Mouse (Mus musculus): ENCODE measurements at regions not wholly inside any gene's neighbourhood (a gene's known extent, or its start where the extent isn't known, plus 50 kb on each side); places are given as distances from the start of the nearest gene placed in this dataset.

DNA sequence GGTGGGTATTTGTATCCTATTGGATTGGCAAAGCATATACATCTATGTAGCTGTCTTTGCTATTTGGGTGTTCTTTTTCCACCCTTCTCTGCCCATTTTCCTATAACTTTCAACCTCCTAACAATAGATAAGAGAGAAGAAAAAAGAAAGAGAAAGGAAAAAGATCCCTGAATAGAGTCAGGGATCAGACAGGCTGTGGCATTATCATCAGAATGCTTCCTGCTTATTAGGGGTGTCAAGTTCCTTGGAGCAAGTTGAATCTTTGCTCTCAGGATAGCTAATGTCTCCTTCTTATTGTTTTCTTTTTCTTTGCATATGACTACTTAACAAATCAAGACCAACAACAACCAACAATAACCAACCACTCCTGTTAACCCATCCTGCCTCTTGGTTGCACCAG is 539.1 kb upstream of the Sall1 start:
- no peaks in the 10 kb centered on the region for H3K4me1 ChIP-seq (replicated peaks)
- no peak overlapping the region for H3K4me2 ChIP-seq
- H3K4me3 ChIP-seq = no peak overlapping the region
- H3K9ac ChIP-seq = no peak overlapping the region
- H3K27me3 ChIP-seq (replicated peaks) = peaks cover 19% of the 10 kb centered on the region
- no peak overlapping the region for H3K27ac ChIP-seq (ENCODE audit: poor library complexity, severe bottlenecking)
- no peaks in the 10 kb centered on the region for H3K9me3 ChIP-seq (replicated peaks)
- no peaks in the 10 kb centered on the region for H3K36me3 ChIP-seq
- ATAC-seq (ENCODE audit: insufficient number of reproducible peaks, low FRiP score) = no peak

- no peak for ATAC-seq (ENCODE audit: insufficient number of reproducible peaks, low FRiP score)
- no peaks in the 10 kb centered on the region for H3K36me3 ChIP-seq
- no peak overlapping the region for H3K27ac ChIP-seq (ENCODE audit: poor library complexity, severe bottlenecking)
- no peaks in the 10 kb centered on the region for H3K4me1 ChIP-seq (replicated peaks)
- H3K9ac ChIP-seq = no peak overlapping the region
- H3K4me2 ChIP-seq = no peak overlapping the region
- no peaks in the 10 kb centered on the region for H3K9me3 ChIP-seq (replicated peaks)
- no peak overlapping the region for H3K4me3 ChIP-seq
- peaks cover 20% of the 10 kb centered on the region for H3K27me3 ChIP-seq (replicated peaks)
These were observed 538.6 kb upstream of the Sall1 start for GRCm38 (mm10) chr8:89582566-89582965.

GRCm38 (mm10) chr8:89571816-89572215 is 527.9 kb upstream of the Sall1 start:
- H3K9me3 ChIP-seq (replicated peaks) = no peaks in the 10 kb centered on the region
- ATAC-seq (ENCODE audit: insufficient number of reproducible peaks, low FRiP score) = 0 out of 2 replicates have a peak, but pooled peaks have one; percentile 51
- H3K36me3 ChIP-seq = no peaks in the 10 kb centered on the region
- no peak overlapping the region for H3K27ac ChIP-seq (ENCODE audit: poor library complexity, severe bottlenecking)
- H3K4me3 ChIP-seq = no peak overlapping the region
- H3K27me3 ChIP-seq (replicated peaks) = peaks cover 48% of the 10 kb centered on the region
- H3K4me2 ChIP-seq = peak overlapping the region; percentile 12; the same call in 1 of the 2 replicates
- 3% methylated on average over 13 of the region's 13 CpGs for WGBS
- H3K9ac ChIP-seq = no peak overlapping the region
- peaks cover 4% of the 10 kb centered on the region; the same call in 1 of the 2 replicates for H3K4me1 ChIP-seq (replicated peaks)

DNA sequence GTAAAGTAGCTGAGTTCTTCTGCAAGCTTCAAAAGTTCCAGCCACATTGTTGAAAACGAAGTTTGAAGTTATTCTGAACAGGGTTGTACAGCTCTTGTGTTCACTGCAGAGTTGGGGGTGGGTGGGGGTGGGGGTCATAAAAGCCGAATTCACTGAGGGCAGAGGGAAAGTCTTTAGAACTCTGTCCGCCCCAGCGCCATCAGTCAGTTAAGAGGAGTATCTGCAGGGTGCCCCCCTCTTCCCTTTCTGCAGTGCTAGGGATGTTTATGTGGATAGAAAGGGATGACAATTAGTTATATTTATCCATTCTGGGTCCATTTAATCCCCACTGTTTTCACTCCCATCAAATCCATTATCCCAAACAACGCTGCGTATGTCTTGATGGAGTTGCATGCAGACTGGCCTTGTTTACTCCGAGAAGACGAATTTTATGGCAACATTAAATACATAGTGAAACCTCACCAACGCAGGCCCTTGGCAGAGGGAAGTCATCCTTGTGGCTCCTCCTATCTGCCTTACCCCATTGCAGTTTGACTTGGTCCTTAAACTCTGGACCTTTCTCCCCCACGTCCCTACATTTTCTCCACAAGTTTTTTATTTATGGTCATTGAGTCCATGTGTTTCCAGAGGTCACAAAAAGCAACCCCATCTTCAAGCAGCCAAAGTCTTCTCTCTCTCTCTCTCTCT is 526.8 kb upstream of the Sall1 start:
- no peak overlapping the region for H3K4me3 ChIP-seq
- no peak overlapping the region for H3K9ac ChIP-seq
- peaks cover 42% of the 10 kb centered on the region for H3K27me3 ChIP-seq (replicated peaks)
- H3K4me1 ChIP-seq (replicated peaks) = peaks cover 4% of the 10 kb centered on the region; the same call in 1 of the 2 replicates
- H3K36me3 ChIP-seq = no peaks in the 10 kb centered on the region
- ATAC-seq (ENCODE audit: insufficient number of reproducible peaks, low FRiP score) = no peak
- no peaks in the 10 kb centered on the region for H3K9me3 ChIP-seq (replicated peaks)
- 65% methylated on average over 10 of the region's 10 CpGs for WGBS
- no peak overlapping the region for H3K27ac ChIP-seq (ENCODE audit: poor library complexity, severe bottlenecking)
- no peak overlapping the region for H3K4me2 ChIP-seq

- Histone ChIP-seq H3K9ac (no peak overlapping the region), H3K4me3 (no peak overlapping the region), H3K36me3 (no peaks in the 10 kb centered on the region), H3K27ac (ENCODE audit: poor library complexity, severe bottlenecking) (no peak overlapping the region), H3K9me3 (replicated peaks) (no peaks in the 10 kb centered on the region), H3K27me3 (replicated peaks) (peaks cover 30% of the 10 kb centered on the region), H3K4me1 (replicated peaks) (peaks cover 7% of the 10 kb centered on the region; the same call in 1 of the 2 replicates), H3K4me2 (peak overlapping the region; percentile 33)
- WGBS = 40% methylated on average over 9 of the region's 9 CpGs
- ATAC-seq (ENCODE audit: insufficient number of reproducible peaks, low FRiP score) = no peak
These were observed 525.4 kb upstream of the Sall1 start for GRCm38 (mm10) chr8:89569406-89569805.

DNA sequence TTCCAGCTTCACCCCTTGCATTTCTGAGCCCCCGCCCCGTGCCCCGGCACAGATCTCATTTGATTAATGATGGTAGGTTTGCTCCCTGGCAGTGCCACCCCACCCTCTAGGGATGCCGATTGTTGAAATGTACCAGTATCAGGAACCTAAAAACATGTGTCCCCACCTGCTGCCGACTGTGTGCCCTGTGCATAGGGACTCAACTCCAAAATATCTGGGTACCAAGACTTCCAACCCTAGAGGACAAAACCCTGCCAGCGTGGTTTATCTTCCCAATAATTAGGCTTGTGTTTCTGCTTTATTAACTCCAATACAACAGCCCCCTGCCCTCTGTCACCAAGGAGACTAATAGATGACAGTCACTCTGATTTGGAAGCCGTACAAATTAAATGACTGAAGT is 524.7 kb upstream of the Sall1 start:
- H3K9ac ChIP-seq = no peak overlapping the region
- H3K27ac ChIP-seq (ENCODE audit: poor library complexity, severe bottlenecking) = no peak overlapping the region
- peaks cover 7% of the 10 kb centered on the region; the same call in 1 of the 2 replicates for H3K4me1 ChIP-seq (replicated peaks)
- peaks cover 22% of the 10 kb centered on the region for H3K27me3 ChIP-seq (replicated peaks)
- no peak overlapping the region for H3K4me3 ChIP-seq
- WGBS = 70% methylated on average over 7 of the region's 7 CpGs
- no peaks in the 10 kb centered on the region for H3K9me3 ChIP-seq (replicated peaks)
- H3K36me3 ChIP-seq = no peaks in the 10 kb centered on the region
- no peak overlapping the region for H3K4me2 ChIP-seq
- ATAC-seq (ENCODE audit: insufficient number of reproducible peaks, low FRiP score) = no peak

- Histone ChIP-seq H3K36me3 (no peaks in the 10 kb centered on the region), H3K9me3 (replicated peaks) (no peaks in the 10 kb centered on the region), H3K9ac (no peak overlapping the region), H3K27me3 (replicated peaks) (peaks cover 7% of the 10 kb centered on the region; the same call in 1 of the 2 replicates), H3K4me2 (no peak overlapping the region), H3K27ac (ENCODE audit: poor library complexity, severe bottlenecking) (no peak overlapping the region), H3K4me3 (no peak overlapping the region), H3K4me1 (replicated peaks) (peaks cover 7% of the 10 kb centered on the region; the same call in 1 of the 2 replicates)
- 72% methylated on average over 7 of the region's 7 CpGs for WGBS
- no peak for ATAC-seq (ENCODE audit: insufficient number of reproducible peaks, low FRiP score)
These were observed 523.0 kb upstream of the Sall1 start for GRCm38 (mm10) chr8:89566986-89567385.

DNA sequence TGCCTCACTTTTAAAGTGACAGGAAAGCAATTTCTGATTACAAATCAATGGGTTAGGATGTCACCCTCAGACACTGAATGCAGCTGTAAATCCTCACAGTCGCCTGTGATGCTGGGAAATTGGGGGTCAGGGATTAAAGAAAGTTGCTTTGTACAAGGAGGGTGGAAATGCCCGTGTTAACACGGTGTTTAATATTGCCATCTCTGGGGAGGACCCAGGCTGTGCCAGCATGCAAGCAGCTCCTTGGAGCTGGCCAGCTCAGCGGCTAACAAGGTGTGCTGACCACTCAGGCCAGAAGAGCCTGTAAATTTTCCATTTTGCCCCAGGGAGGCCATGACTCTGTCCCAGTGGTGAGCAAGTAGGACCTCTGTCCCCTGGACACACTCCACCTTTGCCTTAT is 522.5 kb upstream of the Sall1 start:
- H3K9me3 ChIP-seq (replicated peaks) = no peaks in the 10 kb centered on the region
- H3K4me3 ChIP-seq = no peak overlapping the region
- ATAC-seq (ENCODE audit: insufficient number of reproducible peaks, low FRiP score) = no peak
- no peak overlapping the region for H3K4me2 ChIP-seq
- H3K27ac ChIP-seq (ENCODE audit: poor library complexity, severe bottlenecking) = no peak overlapping the region
- peaks cover 7% of the 10 kb centered on the region; the same call in 1 of the 2 replicates for H3K4me1 ChIP-seq (replicated peaks)
- WGBS = 59% methylated on average over 4 of the region's 4 CpGs
- H3K36me3 ChIP-seq = no peaks in the 10 kb centered on the region
- no peak overlapping the region for H3K9ac ChIP-seq
- peaks cover 7% of the 10 kb centered on the region; the same call in 1 of the 2 replicates for H3K27me3 ChIP-seq (replicated peaks)

DNA sequence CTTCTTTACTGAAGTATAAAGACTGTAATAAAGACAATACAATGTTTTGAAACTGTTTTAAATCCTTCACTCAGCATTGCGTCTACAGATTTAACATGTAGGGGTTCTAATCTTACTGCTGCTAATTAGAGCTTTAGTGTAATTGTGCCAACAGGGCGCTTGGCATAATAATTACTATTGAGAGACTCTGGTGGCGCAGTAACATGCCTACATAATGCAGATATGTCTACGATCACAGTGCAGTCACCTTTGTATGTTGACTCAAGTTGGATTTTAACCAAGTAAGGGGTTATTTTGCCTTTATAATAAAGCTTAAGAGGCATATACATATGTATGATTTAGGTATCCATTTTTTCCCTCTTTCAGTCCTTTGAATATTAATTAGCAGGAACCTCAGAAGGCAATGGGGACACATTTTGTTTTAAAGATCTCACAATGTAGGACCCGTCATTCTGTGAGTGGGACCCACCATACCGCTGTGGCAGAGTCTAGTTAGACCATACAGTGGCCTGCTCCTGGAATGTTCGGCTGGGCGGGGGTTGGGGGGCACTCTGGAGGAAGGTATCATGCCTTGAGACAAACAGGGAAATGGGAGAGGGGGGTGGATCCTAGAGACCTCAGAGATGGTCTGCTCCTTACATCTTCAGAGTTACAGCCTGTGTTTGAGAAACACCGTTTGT is 521.3 kb upstream of the Sall1 start:
- H3K27ac ChIP-seq (ENCODE audit: poor library complexity, severe bottlenecking) = no peak overlapping the region
- WGBS = 81% methylated on average over 9 of the region's 9 CpGs
- no peak overlapping the region for H3K4me3 ChIP-seq
- no peaks in the 10 kb centered on the region for H3K36me3 ChIP-seq
- no peak overlapping the region for H3K9ac ChIP-seq
- peaks cover 7% of the 10 kb centered on the region; the same call in 1 of the 2 replicates for H3K4me1 ChIP-seq (replicated peaks)
- H3K4me2 ChIP-seq = no peak overlapping the region
- no peaks in the 10 kb centered on the region for H3K9me3 ChIP-seq (replicated peaks)
- no peak for ATAC-seq (ENCODE audit: insufficient number of reproducible peaks, low FRiP score)
- H3K27me3 ChIP-seq (replicated peaks) = peaks cover 5% of the 10 kb centered on the region; the same call in 1 of the 2 replicates

DNA sequence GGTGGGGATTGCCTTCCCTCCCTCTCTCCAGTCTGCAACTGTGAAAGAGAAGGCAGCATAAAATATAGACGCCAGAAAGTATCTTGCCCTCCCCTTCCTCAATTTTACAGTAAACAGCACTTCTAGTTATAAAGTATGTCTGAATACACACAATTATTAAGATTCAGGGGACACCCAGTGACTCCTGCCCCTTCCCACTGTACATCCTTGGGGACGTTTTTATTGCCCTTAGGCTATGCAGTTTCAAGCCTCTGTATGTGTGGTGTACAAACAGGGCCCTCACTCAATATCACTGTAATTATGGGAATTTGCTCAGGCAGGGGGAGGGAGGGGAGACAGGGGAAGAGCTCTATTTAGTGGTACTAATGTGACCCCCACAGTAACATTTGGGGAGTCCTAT is 519.6 kb upstream of the Sall1 start:
- WGBS = 59% methylated on average over 2 of the region's 2 CpGs
- Histone ChIP-seq H3K4me1 (replicated peaks) (peaks cover 2% of the 10 kb centered on the region; the same call in 1 of the 2 replicates), H3K4me3 (no peak overlapping the region), H3K4me2 (no peak overlapping the region), H3K36me3 (no peaks in the 10 kb centered on the region), H3K9ac (no peak overlapping the region), H3K27me3 (replicated peaks) (peaks cover 5% of the 10 kb centered on the region; the same call in 1 of the 2 replicates), H3K27ac (ENCODE audit: poor library complexity, severe bottlenecking) (no peak overlapping the region), H3K9me3 (replicated peaks) (no peaks in the 10 kb centered on the region)
- no peak for ATAC-seq (ENCODE audit: insufficient number of reproducible peaks, low FRiP score)

GRCm38 (mm10) chr8:89562597-89562996 is 518.6 kb upstream of the Sall1 start:
- Histone ChIP-seq H3K4me1 (replicated peaks) (peaks cover 2% of the 10 kb centered on the region; the same call in 1 of the 2 replicates), H3K36me3 (no peaks in the 10 kb centered on the region), H3K27me3 (replicated peaks) (peaks cover 5% of the 10 kb centered on the region), H3K4me2 (no peak overlapping the region), H3K9me3 (replicated peaks) (no peaks in the 10 kb centered on the region), H3K9ac (no peak overlapping the region), H3K27ac (ENCODE audit: poor library complexity, severe bottlenecking) (no peak overlapping the region), H3K4me3 (no peak overlapping the region)
- 75% methylated on average over 8 of the region's 8 CpGs for WGBS
- no peak for ATAC-seq (ENCODE audit: insufficient number of reproducible peaks, low FRiP score)
